Mouse (Mus musculus): ENCODE measurements around the gene Glis3.

The Glis3 gene

DNA sequence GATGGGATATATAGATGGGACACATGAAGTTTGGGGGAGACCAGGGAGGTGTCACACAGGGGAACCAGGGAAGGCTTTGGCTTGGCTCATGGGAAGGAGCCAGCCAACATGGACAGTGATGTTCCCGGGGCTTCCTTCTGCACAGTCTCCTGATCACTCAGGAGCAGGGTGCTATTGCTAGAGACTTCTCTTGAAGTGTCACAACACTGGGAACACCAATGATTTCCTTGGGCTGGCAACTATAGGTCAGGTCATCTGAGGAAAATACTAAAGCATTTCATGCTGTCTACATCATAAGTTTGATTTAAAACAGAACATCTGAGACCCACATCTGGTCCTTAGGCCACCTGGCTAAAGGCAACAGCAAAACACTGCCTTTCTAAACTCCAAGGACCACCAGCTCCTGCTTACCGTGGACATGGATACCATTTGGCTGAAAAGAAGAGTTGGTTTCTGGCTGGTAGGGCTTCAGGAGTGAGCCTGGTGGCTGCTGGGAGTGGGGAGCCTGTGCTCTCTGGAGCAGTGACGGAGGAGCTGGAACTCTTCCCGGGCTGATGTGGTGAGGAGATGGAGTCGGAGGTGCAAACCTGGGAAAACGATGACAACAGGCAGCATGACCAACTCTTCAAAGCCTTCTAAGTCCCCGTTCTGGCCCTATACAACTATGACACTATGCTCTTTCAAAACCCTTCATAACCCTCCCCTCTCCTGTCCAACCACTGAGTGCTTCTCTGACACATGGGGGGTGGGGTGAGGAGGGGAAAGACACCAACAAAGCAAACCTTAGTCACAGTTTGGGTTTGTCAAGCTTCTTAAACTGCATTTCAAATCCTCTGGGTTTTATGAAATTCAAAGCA lies 396.4 kb downstream of the Glis3 start:
- TF ChIP-seq GATA4 (IDR thresholded peaks at IDR 0.05; ENCODE audit: insufficient replicate concordance, low read length), result no peak

DNA sequence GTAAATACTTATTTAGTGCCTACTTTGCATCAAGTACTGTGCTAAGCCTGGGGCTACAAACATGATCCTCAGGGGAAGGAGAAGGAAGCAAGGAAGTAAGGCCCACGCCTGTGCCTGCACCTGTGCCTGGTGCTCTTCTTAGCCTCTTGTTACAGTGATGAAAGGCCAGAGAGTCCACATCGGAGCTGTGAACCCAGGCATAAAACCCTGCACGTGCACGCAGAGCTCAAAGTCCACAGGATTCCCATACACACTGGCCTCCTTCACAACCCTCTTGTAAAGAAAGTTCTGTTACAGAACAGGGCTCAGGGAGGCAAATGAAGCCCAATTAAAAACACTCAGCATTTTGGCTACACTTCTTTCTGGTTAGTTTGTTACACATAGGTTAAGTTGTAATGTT lies 398.5 kb downstream of the Glis3 start:
- TF ChIP-seq GATA4 (IDR thresholded peaks at IDR 0.05; ENCODE audit: insufficient replicate concordance, low read length), result no peak

DNA sequence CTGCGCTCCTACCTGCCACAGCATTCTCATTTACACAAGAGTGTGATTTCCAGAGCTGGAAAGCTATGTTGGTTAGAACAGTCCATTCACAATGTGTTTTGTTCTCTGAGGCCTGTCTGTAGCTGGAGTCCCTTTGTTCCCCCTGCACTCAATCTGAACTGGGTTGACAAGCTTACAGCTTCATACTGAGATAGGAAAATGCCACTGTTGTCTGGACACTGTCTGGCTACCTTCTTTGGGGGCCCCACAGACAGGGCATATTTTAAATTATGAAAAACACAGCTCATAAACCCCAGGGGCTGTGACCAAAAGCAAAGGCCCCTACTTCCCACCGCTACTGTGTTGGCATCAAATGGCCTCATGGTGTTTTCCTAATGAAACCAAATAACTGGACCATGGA lies 402.8 kb downstream of the Glis3 start:
- TF ChIP-seq GATA4 (IDR thresholded peaks at IDR 0.05; ENCODE audit: insufficient replicate concordance, low read length), result no peak

DNA sequence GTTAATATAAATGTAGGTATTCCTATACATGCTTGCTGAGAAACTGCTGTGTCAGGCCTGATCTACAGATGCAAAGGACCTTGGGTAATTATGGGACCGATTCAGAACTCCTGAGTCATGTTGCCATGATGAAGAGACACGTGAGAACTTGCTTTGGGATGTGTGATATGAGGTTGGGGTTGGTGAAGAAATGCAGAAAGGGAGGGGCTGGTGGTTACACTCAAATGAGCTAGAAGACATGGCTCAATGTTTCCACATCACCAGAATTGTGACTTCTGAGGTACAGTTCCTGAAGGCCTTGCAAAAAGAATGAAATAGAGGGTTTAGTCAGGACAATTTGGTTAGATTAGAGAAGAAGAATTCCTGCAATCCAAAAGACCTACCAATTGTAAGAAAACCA lies 405.4 kb downstream of the Glis3 start:
- no peak for TF ChIP-seq GATA4 (IDR thresholded peaks at IDR 0.05; ENCODE audit: insufficient replicate concordance, low read length)

DNA sequence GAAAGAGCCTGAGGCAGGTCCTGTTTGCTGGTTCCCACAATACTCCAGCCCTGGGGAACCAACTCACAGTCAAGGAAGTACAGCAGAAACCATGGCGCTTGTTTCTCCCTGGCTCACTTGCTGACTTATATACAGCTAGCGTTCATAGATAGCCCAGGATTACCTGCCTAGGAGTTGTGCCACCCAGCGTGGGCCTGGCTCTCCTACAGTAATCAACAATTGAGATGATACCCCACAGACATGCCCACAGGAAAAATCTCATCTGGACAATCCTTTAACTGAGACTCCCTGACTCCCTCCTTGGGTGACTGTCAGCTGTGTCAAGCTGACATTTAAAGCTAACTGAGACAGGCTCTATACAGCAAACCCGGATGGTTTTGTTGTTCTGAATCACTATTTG lies 405.9 kb downstream of the Glis3 start:
- TF ChIP-seq GATA4 (IDR thresholded peaks at IDR 0.05; ENCODE audit: insufficient replicate concordance, low read length), result no peak

DNA sequence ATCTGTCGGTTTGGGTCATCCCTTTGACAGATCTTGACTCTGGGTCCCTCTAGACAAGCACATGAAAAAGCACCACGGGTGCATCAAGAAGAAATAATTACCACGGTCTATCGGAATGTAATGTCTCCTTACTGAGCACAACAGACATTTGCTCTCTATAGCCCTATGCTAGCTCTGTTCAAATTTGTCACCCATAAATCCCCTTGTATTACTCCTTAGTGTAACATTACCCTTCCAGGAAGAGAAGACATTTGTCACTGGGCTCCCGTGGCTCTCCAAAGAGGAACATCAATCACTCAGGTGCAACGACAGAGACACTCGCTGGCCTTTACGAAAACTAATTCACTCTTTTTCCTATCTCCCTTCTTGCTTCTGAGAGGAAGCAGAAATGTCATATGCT lies 413.0 kb downstream of the Glis3 start:
- TF ChIP-seq GATA4 (IDR thresholded peaks at IDR 0.05; ENCODE audit: insufficient replicate concordance, low read length), result no peak

DNA sequence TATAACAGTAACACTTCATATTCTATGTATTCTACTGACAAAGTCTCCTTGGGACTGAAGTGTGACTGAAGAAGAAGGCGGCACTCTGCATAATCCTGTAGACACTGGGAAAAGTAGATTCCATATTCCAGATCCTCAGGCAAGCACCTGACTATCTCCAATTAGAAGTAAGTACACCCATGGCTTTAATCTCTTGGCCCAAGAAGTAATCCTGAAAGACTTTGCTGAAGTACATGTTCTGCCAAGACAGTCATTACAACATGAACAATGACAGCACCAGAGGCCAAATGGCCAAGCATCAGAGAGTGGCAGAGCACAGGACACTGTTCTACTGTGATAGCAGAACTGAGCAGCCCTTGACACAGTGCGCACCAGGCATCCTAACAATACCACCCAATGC lies 414.1 kb downstream of the Glis3 start:
- no peak for TF ChIP-seq GATA4 (IDR thresholded peaks at IDR 0.05; ENCODE audit: insufficient replicate concordance, low read length)

DNA sequence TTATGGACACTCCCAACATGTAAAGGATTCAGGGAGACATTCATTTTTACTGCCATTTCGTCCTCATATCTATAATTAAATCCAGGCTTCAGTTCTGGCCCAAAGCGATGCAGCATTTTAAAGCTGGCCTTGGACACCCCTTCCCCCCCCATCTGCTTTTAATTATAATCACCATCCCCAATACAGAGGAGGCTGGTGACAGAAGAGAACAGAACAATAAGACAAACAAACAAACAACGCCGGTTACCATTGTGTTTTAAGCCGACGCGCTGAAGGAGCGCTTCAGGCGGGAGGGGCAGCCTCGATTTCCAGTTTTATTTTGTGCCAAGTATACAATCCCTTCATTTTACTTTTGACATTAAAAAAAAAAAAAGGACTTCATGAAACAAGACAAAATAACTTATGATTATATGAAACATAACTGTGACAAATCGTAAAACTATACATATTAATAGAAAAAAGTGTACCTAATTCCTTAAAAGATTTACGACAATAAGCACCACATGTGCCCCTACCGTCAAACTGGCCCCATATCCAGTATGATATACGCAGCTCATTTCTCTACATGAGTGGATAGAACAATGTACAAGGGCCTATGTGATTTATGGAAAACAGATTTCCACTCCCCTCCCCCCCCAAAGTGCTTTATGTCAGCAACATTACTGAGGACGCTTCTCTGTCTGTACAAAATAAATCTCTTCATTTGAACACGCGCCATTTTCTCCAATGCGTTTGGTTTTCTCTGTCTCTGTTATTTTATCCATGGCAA lies 420.8 kb downstream of the Glis3 start:
- TF ChIP-seq GATA4 (IDR thresholded peaks at IDR 0.05; ENCODE audit: insufficient replicate concordance, low read length), result no peak

DNA sequence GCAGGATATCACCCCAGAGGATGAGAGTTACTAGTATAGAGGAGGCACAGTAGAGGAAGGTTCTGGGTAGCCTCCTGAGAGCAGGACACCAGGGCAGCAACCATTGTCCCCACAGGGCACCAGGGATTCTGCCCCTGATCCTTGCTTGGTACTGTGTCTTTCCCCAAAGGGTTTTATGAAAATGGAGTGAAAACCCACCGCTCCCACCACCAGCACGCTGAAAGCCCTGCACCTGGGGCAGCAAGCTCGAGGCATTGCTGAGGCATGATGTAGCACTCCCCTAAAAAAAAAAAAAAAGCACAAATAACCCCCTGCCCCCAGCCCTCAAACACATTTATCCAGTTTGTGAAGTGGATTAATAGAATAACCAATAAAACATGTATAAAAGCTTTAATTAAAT lies 421.4 kb downstream of the Glis3 start:
- no peak for TF ChIP-seq GATA4 (IDR thresholded peaks at IDR 0.05; ENCODE audit: insufficient replicate concordance, low read length)

DNA sequence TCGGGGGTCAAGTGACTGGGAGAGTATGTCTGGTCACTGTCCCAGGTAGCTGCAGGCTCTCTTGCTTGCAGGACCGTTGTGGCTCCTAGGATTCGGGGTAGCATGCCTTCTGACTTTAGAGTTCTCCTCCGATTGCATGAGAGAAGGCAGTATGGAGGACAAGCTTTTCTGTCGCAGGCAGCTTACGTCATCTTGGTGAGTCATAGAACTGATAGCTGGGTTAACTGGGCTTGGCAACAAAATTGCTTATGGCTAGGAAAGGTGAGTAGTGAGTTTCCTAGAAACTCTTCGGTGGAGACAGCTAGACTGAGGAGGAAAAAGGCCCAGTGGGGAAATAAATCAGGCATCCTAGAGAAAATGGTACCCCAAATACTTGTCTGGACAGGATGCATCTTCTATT lies 432.5 kb downstream of the Glis3 start:
- TF ChIP-seq GATA4 (IDR thresholded peaks at IDR 0.05; ENCODE audit: insufficient replicate concordance, low read length), result no peak

DNA sequence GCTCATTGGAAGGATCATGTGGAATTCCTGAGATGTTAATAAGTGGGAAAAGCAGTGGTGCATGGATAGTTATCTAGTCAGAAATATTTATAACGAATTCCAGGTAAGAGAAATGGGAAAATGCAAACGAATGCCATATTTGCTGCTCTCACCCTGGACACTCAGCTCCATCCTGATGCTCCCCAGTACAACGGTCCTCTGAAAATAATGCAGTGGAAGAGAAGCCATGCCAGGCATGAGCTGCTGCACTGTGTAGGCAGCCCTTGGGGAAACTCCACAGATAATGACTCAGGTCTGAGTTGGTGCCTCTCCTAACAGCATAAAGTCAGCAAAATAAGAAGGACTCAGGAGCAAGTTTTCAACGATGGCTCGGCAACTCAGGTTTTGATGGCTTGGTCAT lies 433.7 kb downstream of the Glis3 start:
- TF ChIP-seq GATA4 (IDR thresholded peaks at IDR 0.05; ENCODE audit: insufficient replicate concordance, low read length), result no peak

DNA sequence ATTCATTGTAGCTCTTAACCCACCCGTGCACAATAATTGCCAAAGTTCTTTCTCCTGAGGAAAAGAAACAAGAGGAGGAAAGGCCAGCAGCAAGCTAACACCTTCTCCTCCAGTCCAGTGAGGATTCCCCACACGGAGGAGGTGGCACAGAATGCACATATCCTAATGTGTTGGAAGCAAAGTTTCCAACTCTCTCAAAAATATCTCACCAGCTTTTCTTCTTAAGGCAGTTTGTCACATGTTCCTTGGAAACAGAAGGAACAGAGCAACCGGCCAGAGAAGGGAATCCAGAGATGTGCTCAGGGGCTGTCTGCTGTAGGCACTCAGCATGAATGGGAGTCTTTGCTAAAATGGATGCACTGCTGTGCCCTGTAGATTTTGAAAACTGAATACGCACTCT lies 441.8 kb downstream of the Glis3 start:
- TF ChIP-seq GATA4 (IDR thresholded peaks at IDR 0.05; ENCODE audit: insufficient replicate concordance, low read length), result no peak

DNA sequence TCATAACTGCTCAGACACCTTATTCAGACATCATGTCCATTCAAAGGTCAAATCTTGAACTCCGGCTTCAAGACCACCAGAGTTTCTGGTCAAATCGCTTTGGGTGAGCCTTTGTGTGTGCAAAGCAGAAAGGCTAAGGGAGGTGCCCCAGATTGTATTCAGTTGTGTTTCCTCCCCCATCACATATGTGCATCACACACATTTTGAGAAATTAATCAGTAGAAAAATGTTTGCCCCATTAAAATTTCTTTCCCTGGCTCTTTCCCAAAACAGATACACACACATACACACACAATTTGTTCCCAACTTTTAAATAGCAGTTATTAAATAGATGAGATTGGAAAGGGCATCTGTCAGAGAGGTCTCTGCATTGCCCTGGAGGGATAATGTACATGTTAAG lies 442.3 kb downstream of the Glis3 start:
- no peak for TF ChIP-seq GATA4 (IDR thresholded peaks at IDR 0.05; ENCODE audit: insufficient replicate concordance, low read length)

DNA sequence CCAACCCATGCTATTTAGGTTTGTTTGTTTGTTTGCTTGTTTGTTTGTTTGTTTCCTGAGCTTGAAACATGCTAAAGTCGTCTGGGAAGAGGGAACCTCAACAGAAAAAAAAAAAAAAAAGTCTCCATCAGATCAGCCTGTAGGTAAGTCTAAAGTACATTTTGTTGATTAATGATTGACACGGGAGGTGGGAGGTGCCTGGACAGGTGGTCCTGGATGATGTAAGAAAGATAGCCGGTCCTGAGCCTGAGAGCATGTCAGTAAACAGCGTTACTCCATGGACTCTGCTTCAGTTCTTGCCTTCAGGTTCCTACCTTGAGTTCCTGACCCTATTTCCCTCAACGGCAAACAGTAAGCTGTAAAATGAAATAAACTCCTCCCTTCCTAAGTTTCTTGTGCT lies 444.3 kb downstream of the Glis3 start:
- TF ChIP-seq GATA4 (IDR thresholded peaks at IDR 0.05; ENCODE audit: insufficient replicate concordance, low read length), result no peak

DNA sequence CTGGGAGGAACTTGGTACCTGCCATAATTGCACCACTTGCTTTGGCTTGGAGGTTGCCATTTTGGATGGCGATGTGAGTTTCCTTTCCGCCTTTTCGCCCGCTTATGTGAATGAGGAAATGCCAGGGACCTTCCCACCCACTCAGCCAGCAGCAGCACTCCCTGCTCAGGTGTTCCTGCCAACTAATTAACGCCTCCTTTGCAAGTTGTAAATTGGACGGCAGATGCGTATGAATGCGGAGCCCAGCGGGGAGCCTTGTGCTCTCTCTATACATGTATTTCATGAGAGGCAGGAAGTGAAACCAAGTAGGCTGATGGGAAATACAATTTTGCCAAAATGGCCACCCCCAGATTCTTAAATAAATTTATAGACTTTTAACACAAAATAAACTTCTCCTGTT lies 444.8 kb downstream of the Glis3 start:
- no peak for TF ChIP-seq GATA4 (IDR thresholded peaks at IDR 0.05; ENCODE audit: insufficient replicate concordance, low read length)

DNA sequence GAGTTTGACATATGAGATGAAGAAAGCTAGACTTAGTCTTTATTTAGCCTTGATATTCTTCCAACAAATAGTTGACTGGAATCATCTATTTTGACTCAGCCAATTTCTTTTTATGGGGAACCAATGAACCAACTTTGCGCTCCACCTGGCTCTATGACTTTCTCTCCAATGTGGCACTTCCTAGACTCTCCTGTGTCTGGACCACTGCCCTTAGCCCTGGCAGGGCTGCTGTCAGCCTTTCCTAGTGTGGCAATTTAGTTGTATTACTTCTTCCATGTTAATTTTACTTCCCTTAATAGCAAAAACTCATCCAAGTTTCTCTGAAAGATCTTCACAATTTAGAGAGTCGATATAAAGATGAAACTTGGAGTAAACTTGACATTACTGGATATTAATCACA lies 445.2 kb downstream of the Glis3 start:
- no peak for TF ChIP-seq GATA4 (IDR thresholded peaks at IDR 0.05; ENCODE audit: insufficient replicate concordance, low read length)

Data from liver, adult (tissue).